Mouse (Mus musculus): ENCODE measurements around the gene Rpl23a. TPM values are rescaled to one million over a fixed set of nuclear protein-coding genes. Genes with fewer than 3 reads are reported as not detected.

The Rpl23a gene
- polyA plus RNA-seq, 1 experiment from 2014 or later, result 698 TPM

DNA sequence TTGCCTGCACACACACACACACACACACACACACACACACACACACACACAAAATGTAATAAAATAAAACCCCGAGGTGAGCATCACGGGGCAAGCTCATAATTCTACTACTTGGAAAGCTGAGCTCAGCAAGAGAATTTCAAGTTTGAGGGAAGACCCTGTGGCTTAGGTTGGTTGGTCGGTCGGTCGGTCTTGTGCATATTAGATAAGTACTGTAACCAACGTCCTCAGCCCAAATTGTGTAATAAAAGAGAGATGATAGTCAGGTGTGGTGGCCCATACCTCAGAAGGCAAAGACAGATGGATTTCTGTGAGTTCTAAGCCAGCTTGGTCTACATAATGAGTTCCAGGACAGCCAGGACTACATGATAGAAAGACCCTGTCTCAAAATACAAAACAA, 49.5 kb downstream of the Rpl23a start:
- Histone ChIP-seq H3K27me3 (ENCODE audit: control insufficient read depth, insufficient read depth, low read depth, low read length) (no peaks in the 10 kb centered on the region), H3K9me3 (replicated peaks; ENCODE audit: control insufficient read depth, low read length, poor library complexity, severe bottlenecking) (no peaks in the 10 kb centered on the region), H3K4me3 (ENCODE audit: low read depth, low read length) (no peak overlapping the region), H3K9ac (ENCODE audit: low read depth, low read length) (no peak overlapping the region), H3K4me2 (ENCODE audit: low read length) (no peak overlapping the region), H3K36me3 (ENCODE audit: control insufficient read depth, insufficient read depth, low read length) (no peaks in the 10 kb centered on the region), H3K27ac (ENCODE audit: low read length) (no peak overlapping the region), H3K4me1 (ENCODE audit: control insufficient read depth, insufficient read depth, low read length) (no peaks in the 10 kb centered on the region)
- ATAC-seq, result no peak
- WGBS, result 99% methylated on average over 6 of the region's 6 CpGs

Small RNAs within 50 kb of the gene (microRNA-seq; reads per million reads assigned to microRNA genes)
- gene Mir7653, result 0.52 reads per million

Other genes with a start within 250 kb of the Rpl23a start
- gene Phf12, start 200.8 kb downstream of the Rpl23a start, polyA plus RNA-seq (2015; fragmentation: Nextera tagmentation; extraction: Ambion mirVana), result 11.8 and 17.8 TPM in 2 replicates
- gene Dhrs13, start 151.3 kb downstream of the Rpl23a start, polyA plus RNA-seq (2015; fragmentation: Nextera tagmentation; extraction: Ambion mirVana), result 50.5 and 53.3 TPM in 2 replicates
- 71.7 and 83.4 TPM in 2 replicates for gene Flot2, start 145.7 kb downstream of the Rpl23a start, polyA plus RNA-seq (2015; fragmentation: Nextera tagmentation; extraction: Ambion mirVana)
- gene Eral1, start 103.2 kb downstream of the Rpl23a start, polyA plus RNA-seq (2015; fragmentation: Nextera tagmentation; extraction: Ambion mirVana), result 32.8 and 33.3 TPM in 2 replicates
- gene Fam222b, start 88.9 kb downstream of the Rpl23a start, polyA plus RNA-seq (2015; fragmentation: Nextera tagmentation; extraction: Ambion mirVana), result 27.7 and 28.7 TPM in 2 replicates
- gene Traf4, start 18.0 kb downstream of the Rpl23a start, polyA plus RNA-seq (2015; fragmentation: Nextera tagmentation; extraction: Ambion mirVana), result 83.8 and 93.2 TPM in 2 replicates
- gene Nek8, start 6.9 kb downstream of the Rpl23a start, polyA plus RNA-seq (2015; fragmentation: Nextera tagmentation; extraction: Ambion mirVana), result 4.8 and 6.6 TPM in 2 replicates
- 7.4 and 10.1 TPM in 2 replicates for gene Tlcd1, start 6.9 kb downstream of the Rpl23a start, polyA plus RNA-seq (2015; fragmentation: Nextera tagmentation; extraction: Ambion mirVana)
- gene Rab34, start 4.8 kb upstream of the Rpl23a start, polyA plus RNA-seq (2015; fragmentation: Nextera tagmentation; extraction: Ambion mirVana), result 49.9 and 55.7 TPM in 2 replicates
- gene Proca1, start 9.8 kb upstream of the Rpl23a start, polyA plus RNA-seq (2015; fragmentation: Nextera tagmentation; extraction: Ambion mirVana), result 2.3 and 2.6 TPM in 2 replicates
- 89.6 and 92.8 TPM in 2 replicates for gene Sdf2, start 62.2 kb upstream of the Rpl23a start, polyA plus RNA-seq (2015; fragmentation: Nextera tagmentation; extraction: Ambion mirVana)
- gene Supt6, start 62.4 kb upstream of the Rpl23a start, polyA plus RNA-seq (2015; fragmentation: Nextera tagmentation; extraction: Ambion mirVana), result 27.5 and 30.7 TPM in 2 replicates
- gene 2610507B11Rik, start 78.2 kb upstream of the Rpl23a start, polyA plus RNA-seq (2015; fragmentation: Nextera tagmentation; extraction: Ambion mirVana), result 50.1 and 58.7 TPM in 2 replicates
- 0.15 and 0.25 TPM in 2 replicates for gene BC030499, start 107.3 kb upstream of the Rpl23a start, polyA plus RNA-seq (2015; fragmentation: Nextera tagmentation; extraction: Ambion mirVana)
- 4.2 and 6.5 TPM in 2 replicates for gene Spag5, start 117.9 kb upstream of the Rpl23a start, polyA plus RNA-seq (2015; fragmentation: Nextera tagmentation; extraction: Ambion mirVana)
- gene Aldoc, start 139.4 kb upstream of the Rpl23a start, polyA plus RNA-seq (2015; fragmentation: Nextera tagmentation; extraction: Ambion mirVana), result 87.2 and 154 TPM in 2 replicates
- 70.7 and 79.0 TPM in 2 replicates for gene Pigs, start 144.8 kb upstream of the Rpl23a start, polyA plus RNA-seq (2015; fragmentation: Nextera tagmentation; extraction: Ambion mirVana)
- 77.2 and 81.8 TPM in 2 replicates for gene Unc119, start 159.9 kb upstream of the Rpl23a start, polyA plus RNA-seq (2015; fragmentation: Nextera tagmentation; extraction: Ambion mirVana)
- gene Foxn1, start 203.0 kb upstream of the Rpl23a start, polyA plus RNA-seq (2015; fragmentation: Nextera tagmentation; extraction: Ambion mirVana), result not detected in 2 replicates
- not detected in 2 replicates for gene Slc13a2, start 238.6 kb upstream of the Rpl23a start, polyA plus RNA-seq (2015; fragmentation: Nextera tagmentation; extraction: Ambion mirVana)